Mouse (Mus musculus) small intestine, adult 2 months (tissue): ENCODE measurements around the gene Plscr2.

Experiments
- CTCF ChIP-seq: fragments of 200-500 bp; IDR thresholded peaks from 2 replicates; pipeline ENCODE4 v1.5.1; 2012; ENCODE audit warnings: low read depth, mild to moderate bottlenecking, control low read depth, inconsistent platforms, low read length, moderate library complexity, mixed read lengths; ENCODE audit not compliant: insufficient replicate concordance, insufficient read length; ENCODE audit errors: extremely low read depth
- POLR2A ChIP-seq: fragments of 200-500 bp; IDR thresholded peaks from 2 replicates; pipeline ENCODE4 v1.6.1; 2012; ENCODE audit warnings: low read depth, mild to moderate bottlenecking, control low read depth, inconsistent platforms, low read length, moderate library complexity

- TF ChIP-seq CTCF (no peak), POLR2A (no peak)
Observed at GRCm38 (mm10) chr9:92266558-92267171, 8.7 kb upstream of the Plscr2 start.
